Mouse (Mus musculus): ENCODE results near the gene Vmn2r45. TPM values are rescaled to one million over a fixed set of nuclear protein-coding genes. Genes with fewer than 3 reads are reported as not detected.
"Not testable (repeated sequence)": the region's sequence is repeated elsewhere in the genome, so short reads cannot be mapped to it uniquely, and the experiment has no call there.

The Vmn2r45 gene
- not detected in 2 replicates for polyA plus RNA-seq (2012; rRNA removed)

DNA sequence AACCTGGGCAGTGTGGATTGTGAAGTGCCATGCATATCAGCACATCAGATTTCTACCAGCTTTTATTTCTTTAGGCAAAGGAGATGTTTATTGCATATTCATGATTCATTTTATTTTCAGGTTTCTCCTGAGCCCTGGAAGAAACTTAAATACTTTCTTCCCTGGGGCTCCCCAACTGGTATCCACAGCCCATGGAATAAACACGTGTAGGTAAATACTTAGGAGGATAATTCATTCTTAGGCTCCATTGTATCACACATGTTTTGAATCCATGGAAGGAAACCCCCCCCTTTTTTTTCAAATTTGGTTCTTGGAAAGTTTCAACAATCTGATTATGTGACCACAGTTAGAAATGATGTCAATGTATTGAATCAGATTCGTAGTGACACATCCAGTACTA lies at the start of gene Vmn2r45:
TSS of gene Vmn2r45 (minus strand) at position 101 of the 400 bp plus-strand sequence.
- DNase-seq (ENCODE audit: low read depth) = not testable (repeated sequence)

Other genes starting within 250 kb of the Vmn2r45 start
- not detected in 2 replicates for gene Vmn2r43, start 228.5 kb downstream of the Vmn2r45 start, polyA plus RNA-seq (2012; rRNA removed)
- gene Vmn2r44, start 105.7 kb downstream of the Vmn2r45 start, polyA plus RNA-seq (2012; rRNA removed) = not detected in 2 replicates

Data from brain, embryonic 14.5 days (tissue).